8 mouse cellular contexts compared by ENCODE assay signal in the genomic region with DNA sequence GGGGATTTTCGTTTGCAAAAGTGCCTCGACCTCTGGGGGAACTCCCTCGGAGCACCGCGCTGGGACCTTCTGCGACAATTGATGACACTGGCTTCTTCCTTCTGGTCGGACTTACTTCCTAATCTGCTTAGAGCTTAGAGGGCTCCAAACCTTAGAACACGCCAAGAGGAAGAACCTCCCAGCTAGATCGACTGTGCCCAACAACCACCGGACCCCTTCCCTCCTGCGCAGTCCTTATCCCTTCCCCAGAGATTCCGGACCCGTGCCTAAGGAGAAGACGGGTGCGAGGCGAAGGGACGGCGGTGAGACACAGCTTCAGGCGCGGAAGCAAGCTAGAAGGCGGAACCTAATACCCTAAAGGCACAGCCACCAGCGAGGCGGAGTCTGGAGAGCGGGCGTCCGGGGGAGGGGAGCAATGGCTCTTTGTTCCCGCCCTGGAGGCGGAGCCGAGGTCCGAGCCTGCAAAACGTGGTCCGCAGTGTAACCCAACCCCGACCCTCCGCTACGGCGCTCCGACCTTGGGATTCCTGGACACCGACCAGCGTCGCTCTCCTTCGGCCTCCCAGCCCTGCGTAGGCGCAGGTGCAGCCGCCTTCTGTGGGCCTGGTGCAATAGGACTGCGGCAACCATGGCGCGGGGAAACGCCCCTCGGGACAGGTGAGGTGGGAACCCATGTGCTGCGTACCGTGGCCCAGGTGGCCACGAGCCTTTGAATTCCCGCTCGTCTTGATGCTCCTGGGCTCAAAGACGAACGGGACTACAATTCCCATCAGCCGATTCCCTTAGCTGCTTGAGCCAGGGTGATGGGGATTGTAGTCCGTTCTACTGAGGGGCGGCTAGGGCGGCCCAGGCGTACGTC. TPM values are rescaled to one million over a fixed set of nuclear protein-coding genes. Genes with fewer than 3 reads are reported as not detected.
DNase-seq lines count a peak whose midpoint lies in the region; ATAC-seq lines count a peak whose summit lies in the region.

TSS of gene Slc29a2 (plus strand) at position 240 of the 859 bp plus-strand sequence.

- intact Hi-C loops in gastrocnemius, postnatal 36 days (cut with DNase I), result no loop called here
- intact Hi-C loops in left cerebral cortex, postnatal 36 days (cut with DNase I), result no loop called here

- no peaks in the 10 kb centered on the region for H3K27me3 ChIP-seq in intestine, embryonic 16.5 days (replicated peaks; ENCODE audit: control insufficient read depth, insufficient read depth, low read length)
- peaks cover 6% of the 10 kb centered on the region; the same call in 1 of the 2 replicates for H3K27me3 ChIP-seq in midbrain, embryonic 10.5 days (ENCODE audit: low read depth, poor library complexity, severe bottlenecking)

- H3K4me3 ChIP-seq in intestine, embryonic 16.5 days (ENCODE audit: low read length), result peak within 1 kb of the TSS; percentile 79
- peak within 1 kb of the TSS; percentile 56 for H3K4me3 ChIP-seq in midbrain, embryonic 10.5 days

- peak within 1 kb of the TSS; percentile 89 for H3K27ac ChIP-seq in intestine, embryonic 16.5 days (ENCODE audit: low read length)
- H3K27ac ChIP-seq in midbrain, embryonic 10.5 days (replicated peaks), result peak within 1 kb of the TSS; percentile 92

- under 1% methylated on average over 62 of the region's 62 CpGs for WGBS in intestine, embryonic 16.5 days
- WGBS in midbrain, embryonic 10.5 days, result under 1% methylated on average over 62 of the region's 62 CpGs

- peak within 1 kb of the TSS; percentile 80 for H3K9ac ChIP-seq in intestine, embryonic 16.5 days (ENCODE audit: low read depth, low read length)

- no peaks in the 10 kb centered on the region for H3K36me3 ChIP-seq in intestine, embryonic 16.5 days (ENCODE audit: control insufficient read depth, insufficient read depth, low read length)
- peaks cover 31% of the 10 kb centered on the region for H3K36me3 ChIP-seq in midbrain, embryonic 10.5 days

- peak within 1 kb of the TSS; percentile 89 for H3K4me2 ChIP-seq in intestine, embryonic 16.5 days (ENCODE audit: low read depth, low read length)

- ATAC-seq in intestine, embryonic 16.5 days, result peak; percentile 98

- peak; percentile 88 for DNase-seq in adrenal gland, adult 18-20 months (ENCODE audit: low spot score in 2 of 2)
- DNase-seq in embryo, embryonic 11 days, result peak; percentile 97
- peak; percentile 84 to 91 for DNase-seq in gastrocnemius, postnatal 36 days
- DNase-seq in left cerebral cortex, postnatal 36 days (ENCODE audit: low spot score in 2 of 2), result peak; percentile 89 to 90
- DNase-seq in midbrain, embryonic 10.5 days (ENCODE audit: low spot score), result peak; percentile 94
- DNase-seq in right cerebral cortex, postnatal 36 days (ENCODE audit: low spot score in 2 of 2), result peak; percentile 86 to 87
- peak; percentile 89 to 91 for DNase-seq in urinary bladder, postnatal 4 days (ENCODE audit: low spot score in 2 of 2)

- H3K9me3 ChIP-seq in intestine, embryonic 16.5 days (ENCODE audit: control insufficient read depth, low read length), result no peaks in the 10 kb centered on the region
- H3K9me3 ChIP-seq in midbrain, embryonic 10.5 days (replicated peaks), result no peaks in the 10 kb centered on the region

- H3K4me1 ChIP-seq in intestine, embryonic 16.5 days (ENCODE audit: control insufficient read depth, insufficient read depth, low read length), result 0 out of 2 replicates have a peak, but pooled peaks cover 5% of the 10 kb centered on the region
- peaks cover 20% of the 10 kb centered on the region for H3K4me1 ChIP-seq in midbrain, embryonic 10.5 days

RNA-seq across cellular contexts. Expression of gene Slc29a2, which starts in this region (rescaled TPM):
- 1 to 10 TPM; 2.9 to 4.5 TPM for total RNA-seq in adrenal gland, adult 18-20 months (2021)
- 1 to 10 TPM; 5.9 to 6.9 TPM for total RNA-seq in gastrocnemius, postnatal 36 days (2021)
- polyA plus RNA-seq in intestine, embryonic 16.5 days (2015; fragmentation: Nextera tagmentation; extraction: Ambion mirVana), result 4.5 and 5.4 TPM in 2 replicates
- total RNA-seq in left cerebral cortex, postnatal 36 days (2021), result 10 to 100 TPM; 15.0 to 17.2 TPM
- 7.4 and 8.6 TPM in 2 replicates for polyA plus RNA-seq in midbrain, embryonic 10.5 days (2016; fragmentation: Nextera tagmentation; extraction: Ambion mirVana)

Comparison
In these comparisons a context has a peak if more than half of its experiments do, and no peak if none do; other contexts are left out.
1. Peak in every context shown above with its lines: DNase-seq, ATAC-seq, H3K4me3 ChIP-seq and H3K27ac ChIP-seq.